Mouse (Mus musculus) liver, embryonic 13.5 days (tissue): Measurements from ENCODE around the gene Trim38. TPM values are rescaled to one million over a fixed set of nuclear protein-coding genes. Genes with fewer than 3 reads are reported as not detected.
"Not testable (repeated sequence)": the region's sequence is repeated elsewhere in the genome, so short reads cannot be mapped to it uniquely, and the experiment has no call there.

ENCODE experiments used
- ATAC-seq: fragments of 200-750 bp; cut with Nextera tagmentation; 2 replicates; pipeline ENCODE4 v1.8.0; 2017; ENCODE audit warnings: low read depth, mild to moderate bottlenecking, moderate number of reproducible peaks, moderate library complexity
- DNase-seq: peaks from one replicate; pipeline ENCODE4 v3.0.0; 2022
- H3K27ac ChIP-seq: fragments of 300-500 bp; sonication (generic); 2 replicates; pipeline ENCODE4 v1.5.1; 2015; ENCODE audit warnings: moderate library complexity, mild to moderate bottlenecking, inconsistent platforms
- H3K27me3 ChIP-seq: fragments of 300-500 bp; sonication (generic); 2 replicates; pipeline ENCODE4 v1.6.1; 2015; ENCODE audit warnings: mild to moderate bottlenecking, inconsistent platforms
- H3K36me3 ChIP-seq: fragments of 300-500 bp; sonication (generic); 2 replicates; pipeline ENCODE4 v1.6.1; 2015; ENCODE audit warnings: mild to moderate bottlenecking, inconsistent platforms
- H3K4me1 ChIP-seq: fragments of 300-500 bp; sonication (generic); replicated peaks from 2 replicates; pipeline ENCODE4 v1.6.1; 2015; ENCODE audit warnings: inconsistent platforms
- H3K4me2 ChIP-seq: fragments of 300-500 bp; sonication (generic); 2 replicates; pipeline ENCODE4 v1.6.1; 2015; ENCODE audit warnings: inconsistent platforms, mild to moderate bottlenecking, moderate library complexity
- H3K4me3 ChIP-seq: fragments of 300-500 bp; sonication (generic); replicated peaks from 2 replicates; pipeline ENCODE4 v1.5.1; 2015; ENCODE audit warnings: mild to moderate bottlenecking, inconsistent platforms
- H3K9ac ChIP-seq: fragments of 300-500 bp; sonication (generic); 2 replicates; pipeline ENCODE4 v1.6.1; 2015; ENCODE audit warnings: mild to moderate bottlenecking, inconsistent platforms
- H3K9me3 ChIP-seq: fragments of 300-500 bp; sonication (generic); replicated peaks from 2 replicates; pipeline ENCODE4 v1.6.1; 2016; ENCODE audit warnings: inconsistent platforms
- WGBS: fragments of 180-500 bp; shearing (Covaris S2); methylation state at CpG from one replicate; pipeline ENCODE4 v1.1.7; 2015; ENCODE audit not compliant: insufficient replicate concordance; 5-methylcytosine and 5-hydroxymethylcytosine counted together
- polyA plus RNA-seq: library from polyadenylated mRNA; unstranded; fragments of >200 nt; fragmentation: Nextera tagmentation; extraction: Ambion mirVana; gene quantifications from 2 replicates; pipeline ENCODE4 v1.2.1, GENCODE M21; 2015

The Trim38 gene
- polyA plus RNA-seq, 1 experiment from 2014 or later: 0.14 TPM

DNA sequence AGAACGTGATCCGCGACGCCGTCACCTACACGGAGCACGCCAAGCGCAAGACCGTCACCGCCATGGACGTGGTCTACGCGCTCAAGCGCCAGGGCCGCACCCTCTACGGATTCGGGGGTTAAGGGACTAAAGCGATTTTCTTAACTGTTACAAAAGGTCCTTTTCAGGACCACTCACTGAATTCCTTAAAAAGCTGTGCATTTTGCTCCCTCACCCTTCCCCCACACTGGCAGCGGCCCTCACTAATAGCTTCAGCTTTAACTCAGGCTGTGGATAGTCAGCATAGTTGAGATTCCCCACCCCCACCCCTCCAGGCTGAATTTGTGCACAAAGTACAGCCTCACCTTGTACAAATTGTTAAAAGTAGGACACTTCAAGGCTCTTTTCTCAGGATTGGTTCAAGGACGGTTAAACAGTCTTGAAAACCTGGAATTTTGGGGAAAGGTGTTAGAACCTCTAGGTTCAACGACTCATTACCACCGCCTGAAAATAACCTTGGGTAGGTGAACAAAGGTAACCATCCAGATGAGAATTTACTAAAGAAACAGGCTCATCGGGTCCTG is 12.4 kb upstream of the Trim38 start:
- peak overlapping the region; percentile 78 for H3K9ac ChIP-seq
- H3K4me1 ChIP-seq: peaks cover 65% of the 10 kb centered on the region
- H3K27me3 ChIP-seq: no peaks in the 10 kb centered on the region
- DNase-seq (peak; percentile 74), ATAC-seq (peak; percentile 10)
- H3K9me3 ChIP-seq: no peaks in the 10 kb centered on the region
- H3K36me3 ChIP-seq: no peaks in the 10 kb centered on the region
- WGBS: 1% methylated on average over 13 of the region's 23 CpGs
- H3K4me3 ChIP-seq: peak overlapping the region; percentile 52
- H3K27ac ChIP-seq: peak overlapping the region; percentile 98
- H3K4me2 ChIP-seq: peak overlapping the region; percentile 72

GRCm38 (mm10) chr13:23757921-23758320 is 11.8 kb upstream of the Trim38 start:
- H3K4me2 ChIP-seq: peak overlapping the region; percentile 55
- WGBS: 33% methylated on average over 3 of the region's 3 CpGs
- no peaks in the 10 kb centered on the region for H3K27me3 ChIP-seq
- H3K9ac ChIP-seq: peak overlapping the region; percentile 78
- H3K9me3 ChIP-seq: no peaks in the 10 kb centered on the region
- peak overlapping the region; percentile 98 for H3K27ac ChIP-seq
- DNase-seq (no peak), ATAC-seq (no peak)
- no peaks in the 10 kb centered on the region for H3K36me3 ChIP-seq
- peak overlapping the region; percentile 52 for H3K4me3 ChIP-seq
- H3K4me1 ChIP-seq: peaks cover 66% of the 10 kb centered on the region

DNA sequence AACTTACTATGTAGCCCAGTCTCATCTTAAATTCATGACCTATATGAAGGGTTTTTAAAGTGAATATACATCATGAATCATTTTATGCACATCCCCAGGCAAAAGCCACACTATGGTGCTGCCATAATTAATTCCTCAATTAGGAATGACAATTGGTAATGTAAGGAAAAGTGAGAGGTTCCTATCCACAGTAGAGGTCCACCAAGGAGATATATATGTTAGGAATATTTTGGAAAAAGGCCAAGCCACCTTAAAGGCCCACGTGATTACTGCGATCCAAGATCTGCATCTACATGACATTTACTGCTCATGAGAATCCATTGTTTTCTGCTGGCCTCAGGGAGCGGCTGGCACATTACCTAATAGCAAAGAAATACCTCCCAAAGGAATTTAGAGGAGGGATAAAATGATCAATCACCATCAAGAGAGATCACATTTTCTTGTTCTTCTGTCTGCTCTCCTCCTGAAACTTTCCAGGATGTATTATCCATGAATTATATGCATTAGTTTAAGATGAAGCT is 10.4 kb upstream of the Trim38 start:
- H3K4me3 ChIP-seq: peak overlapping the region; percentile 63
- H3K36me3 ChIP-seq: no peaks in the 10 kb centered on the region
- ATAC-seq (no peak), DNase-seq (no peak)
- 85% methylated on average over 3 of the region's 3 CpGs for WGBS
- no peaks in the 10 kb centered on the region for H3K9me3 ChIP-seq
- H3K4me1 ChIP-seq: peaks cover 67% of the 10 kb centered on the region
- H3K27me3 ChIP-seq: no peaks in the 10 kb centered on the region
- peak overlapping the region; percentile 78 for H3K9ac ChIP-seq
- peak overlapping the region; percentile 98 for H3K27ac ChIP-seq
- H3K4me2 ChIP-seq: peak overlapping the region; percentile 83

DNA sequence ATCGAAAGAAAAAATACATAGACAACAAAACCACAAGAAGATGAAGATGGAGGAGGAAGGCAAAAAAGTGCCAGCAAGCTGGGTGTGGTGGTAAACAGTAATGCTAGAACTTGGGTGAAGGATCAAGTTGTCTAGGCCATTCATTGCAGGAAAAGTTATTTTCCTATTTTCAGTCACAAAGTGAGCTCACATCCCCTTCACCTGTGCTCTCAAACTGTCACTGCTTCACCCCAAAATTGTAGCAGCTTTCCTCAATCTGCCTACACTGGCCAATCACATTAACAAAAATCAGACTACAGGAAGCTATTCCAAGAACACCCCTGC is 9.8 kb upstream of the Trim38 start:
- peak overlapping the region; percentile 98 for H3K27ac ChIP-seq
- H3K4me2 ChIP-seq: peak overlapping the region; percentile 83
- peak overlapping the region; percentile 63 for H3K4me3 ChIP-seq
- H3K4me1 ChIP-seq: peaks cover 73% of the 10 kb centered on the region
- no peaks in the 10 kb centered on the region for H3K36me3 ChIP-seq
- no peaks in the 10 kb centered on the region for H3K27me3 ChIP-seq
- no peak for ATAC-seq
- peak overlapping the region; percentile 78 for H3K9ac ChIP-seq
- WGBS: 49% methylated on average over 1 of the region's 1 CpGs
- DNase-seq: no peak
- H3K9me3 ChIP-seq: no peaks in the 10 kb centered on the region

DNA sequence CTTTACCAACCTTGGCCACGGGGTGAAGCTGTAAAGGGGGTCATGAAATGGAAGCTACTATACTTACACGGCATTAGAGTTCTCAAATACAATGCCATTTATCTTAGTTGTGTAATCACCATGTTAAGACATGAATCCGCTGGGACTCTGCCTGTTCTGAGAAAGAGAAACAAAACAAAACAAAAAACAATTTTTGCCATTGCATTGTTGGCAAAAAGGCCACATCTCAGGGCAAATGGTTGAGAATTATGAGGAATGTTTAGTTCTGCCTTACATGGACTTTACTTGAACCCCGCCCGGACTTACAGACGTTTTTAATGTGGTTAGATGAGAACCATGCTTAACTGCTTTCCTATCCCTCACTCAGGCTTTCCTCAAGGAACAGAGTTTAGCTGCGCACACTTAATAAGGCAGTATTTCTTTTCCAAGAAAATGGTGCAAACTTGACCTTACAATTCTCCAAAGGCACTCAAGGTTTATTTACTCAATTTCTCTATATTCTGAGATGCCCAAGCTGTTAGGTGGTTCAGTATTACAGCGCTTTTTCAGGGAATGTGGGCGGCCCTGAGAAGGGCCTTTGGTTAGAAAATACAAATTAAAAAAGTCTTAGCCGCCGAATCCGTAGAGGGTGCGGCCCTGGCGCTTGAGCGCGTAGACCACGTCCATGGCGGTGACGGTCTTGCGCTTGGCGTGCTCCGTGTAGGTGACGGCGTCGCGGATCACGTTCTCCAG is 9.3 kb upstream of the Trim38 start:
- Histone ChIP-seq H3K4me2 (peak overlapping the region; percentile 83), H3K27me3 (no peaks in the 10 kb centered on the region), H3K9ac (peak overlapping the region; percentile 78), H3K36me3 (no peaks in the 10 kb centered on the region), H3K9me3 (no peaks in the 10 kb centered on the region), H3K4me3 (peak overlapping the region; percentile 63), H3K4me1 (peaks cover 73% of the 10 kb centered on the region), H3K27ac (peak overlapping the region; percentile 98)
- WGBS: under 1% methylated on average over 26 of the region's 27 CpGs
- no peak for ATAC-seq
- DNase-seq: peak; percentile 47

DNA sequence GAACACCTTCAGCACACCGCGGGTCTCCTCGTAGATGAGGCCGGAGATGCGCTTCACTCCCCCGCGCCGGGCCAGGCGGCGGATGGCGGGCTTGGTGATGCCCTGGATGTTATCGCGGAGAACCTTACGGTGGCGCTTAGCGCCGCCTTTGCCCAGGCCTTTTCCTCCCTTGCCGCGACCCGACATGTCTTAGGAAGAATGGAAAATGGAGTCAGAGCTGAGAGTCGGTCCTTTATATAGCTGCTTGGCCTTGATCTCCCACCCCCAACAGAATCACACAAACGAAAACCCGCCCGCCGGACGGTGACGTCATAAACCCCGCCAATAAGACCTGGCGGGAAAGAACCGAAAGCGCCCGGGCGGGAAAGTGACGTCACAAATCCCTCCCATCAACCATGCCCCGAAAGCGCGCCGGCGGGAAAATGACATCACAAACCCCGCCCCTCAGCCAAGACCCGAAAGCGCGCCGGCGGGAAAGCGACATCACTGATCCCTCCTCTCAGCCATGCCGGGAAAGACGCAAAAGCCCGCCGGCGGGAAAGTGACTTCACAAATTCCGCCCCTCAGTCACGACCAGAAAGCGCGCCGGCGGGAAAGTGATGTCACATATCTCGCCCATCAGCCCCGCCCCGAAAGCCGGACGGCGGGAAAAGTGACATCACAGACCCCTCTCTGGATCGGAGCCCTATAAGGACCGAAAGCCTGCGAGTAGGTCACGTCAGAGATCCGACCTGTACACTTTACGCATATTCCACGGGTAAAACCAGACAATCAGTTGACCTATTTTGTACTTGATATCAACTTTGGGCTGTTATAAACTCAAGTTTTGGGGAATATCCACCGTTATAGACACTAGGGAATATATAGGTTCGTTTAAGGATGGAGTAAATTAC is 8.5 kb upstream of the Trim38 start, which contains the start of gene Hist1h4a:
Gene Hist1h4a, minus strand, starts transcription at position 259 of the 893 bp plus-strand sequence.
- WGBS: under 1% methylated on average over 67 of the region's 72 CpGs
- H3K4me1 ChIP-seq: peaks cover 73% of the 10 kb centered on the region
- no peaks in the 10 kb centered on the region for H3K9me3 ChIP-seq
- H3K9ac ChIP-seq: peak within 1 kb of the TSS; percentile 78
- H3K4me3 ChIP-seq: peak within 1 kb of the TSS; percentile 63
- DNase-seq (peak; percentile 99), ATAC-seq (peak; percentile 62)
- H3K27ac ChIP-seq: peak within 1 kb of the TSS; percentile 98
- H3K27me3 ChIP-seq: no peaks in the 10 kb centered on the region
- no peaks in the 10 kb centered on the region for H3K36me3 ChIP-seq
- peak within 1 kb of the TSS; percentile 83 for H3K4me2 ChIP-seq

GRCm38 (mm10) chr13:23761871-23762821 is 7.6 kb upstream of the Trim38 start, which contains the start of gene Hist1h3a:
Gene Hist1h3a (minus strand): TSS chr13:23762386.
- 1% methylated on average over 35 of the region's 52 CpGs for WGBS
- H3K9ac ChIP-seq: peak within 1 kb of the TSS; percentile 84
- not testable (repeated sequence) for H3K27me3 ChIP-seq, H3K36me3 ChIP-seq, H3K9me3 ChIP-seq
- peak within 1 kb of the TSS; percentile 98 for H3K27ac ChIP-seq
- ATAC-seq (peak; percentile 56), DNase-seq (peak; percentile 80)
- peaks cover 78% of the 10 kb centered on the region for H3K4me1 ChIP-seq
- peak within 1 kb of the TSS; percentile 63 for H3K4me3 ChIP-seq
- H3K4me2 ChIP-seq: peak within 1 kb of the TSS; percentile 83

- H3K4me3 ChIP-seq: peak overlapping the region; percentile 63
- no peak for DNase-seq
- no peaks in the 10 kb centered on the region for H3K36me3 ChIP-seq
- H3K9me3 ChIP-seq: no peaks in the 10 kb centered on the region
- peaks cover 69% of the 10 kb centered on the region for H3K4me1 ChIP-seq
- no peak for ATAC-seq
- 2% methylated on average over 10 of the region's 10 CpGs for WGBS
- H3K27ac ChIP-seq: peak overlapping the region; percentile 98
- peak overlapping the region; percentile 83 for H3K4me2 ChIP-seq
- H3K27me3 ChIP-seq: no peaks in the 10 kb centered on the region
- H3K9ac ChIP-seq: peak overlapping the region; percentile 84
Observed at GRCm38 (mm10) chr13:23763242-23763585, 6.5 kb upstream of the Trim38 start.

DNA sequence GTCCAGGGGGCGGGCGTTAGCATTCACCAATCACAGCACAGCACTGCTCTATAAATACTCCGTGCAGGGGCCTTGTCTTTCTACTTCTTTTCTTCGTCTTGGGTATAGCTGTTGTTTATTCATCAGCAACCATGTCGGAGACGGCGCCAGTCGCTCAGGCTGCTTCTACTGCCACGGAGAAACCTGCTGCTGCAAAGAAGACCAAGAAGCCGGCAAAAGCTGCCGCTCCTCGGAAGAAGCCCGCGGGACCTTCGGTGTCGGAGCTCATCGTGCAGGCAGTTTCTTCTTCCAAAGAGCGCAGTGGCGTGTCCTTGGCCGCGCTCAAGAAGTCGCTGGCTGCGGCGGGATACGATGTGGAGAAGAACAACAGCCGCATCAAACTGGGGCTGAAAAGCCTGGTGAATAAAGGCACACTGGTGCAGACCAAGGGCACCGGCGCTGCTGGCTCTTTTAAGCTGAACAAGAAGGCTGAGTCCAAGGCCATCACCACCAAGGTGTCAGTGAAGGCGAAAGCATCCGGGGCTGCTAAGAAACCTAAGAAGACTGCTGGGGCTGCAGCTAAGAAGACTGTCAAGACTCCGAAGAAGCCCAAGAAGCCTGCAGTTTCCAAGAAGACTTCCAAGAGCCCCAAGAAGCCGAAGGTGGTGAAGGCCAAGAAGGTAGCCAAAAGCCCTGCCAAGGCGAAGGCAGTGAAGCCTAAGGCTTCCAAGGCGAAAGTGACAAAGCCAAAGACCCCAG is 6.0 kb upstream of the Trim38 start, which contains the start of gene Hist1h1a:
Gene Hist1h1a, plus strand, starts transcription at position 81 of the 738 bp plus-strand sequence.
- Histone ChIP-seq H3K27ac (peak within 1 kb of the TSS; percentile 98), H3K27me3 (no peaks in the 10 kb centered on the region), H3K4me3 (peak within 1 kb of the TSS; percentile 63), H3K36me3 (no peaks in the 10 kb centered on the region), H3K9me3 (no peaks in the 10 kb centered on the region), H3K9ac (peak within 1 kb of the TSS; percentile 84), H3K4me1 (peaks cover 66% of the 10 kb centered on the region), H3K4me2 (peak within 1 kb of the TSS; percentile 83)
- WGBS: 1% methylated on average over 34 of the region's 34 CpGs
- ATAC-seq: peak; percentile 38
- peak; percentile 92 for DNase-seq
